Mouse (Mus musculus) liver, postnatal 0 days (tissue): ENCODE data around the gene Limch1. TPM values are rescaled to one million over a fixed set of nuclear protein-coding genes. Genes with fewer than 3 reads are reported as not detected.

Experiments
- ATAC-seq: fragments of 200-750 bp; cut with Nextera tagmentation; 2 replicates; pipeline ENCODE4 v1.8.0; 2017; ENCODE audit warnings: mild to moderate bottlenecking, moderate library complexity
- DNase-seq: peaks from one replicate; pipeline ENCODE4 v3.0.0-alpha.2; 2016
- H3K27ac ChIP-seq: fragments of 300-500 bp; sonication (generic); 2 replicates; pipeline ENCODE4 v1.5.1; 2014; ENCODE audit warnings: antibody characterized with exemption, moderate library complexity, mild to moderate bottlenecking, low read depth
- H3K27me3 ChIP-seq: fragments of 300-500 bp; sonication (generic); 2 replicates; pipeline ENCODE4 v1.6.1; 2014; ENCODE audit warnings: low read length, control low read depth, mixed read lengths; ENCODE audit not compliant: insufficient read depth
- H3K36me3 ChIP-seq: fragments of 300-500 bp; sonication (generic); replicated peaks from 2 replicates; pipeline ENCODE4 v1.6.1; 2014; ENCODE audit warnings: mild to moderate bottlenecking, control low read depth, low read length, moderate library complexity, mixed read lengths; ENCODE audit not compliant: insufficient read depth
- H3K4me1 ChIP-seq: fragments of 300-500 bp; sonication (generic); 2 replicates; pipeline ENCODE4 v1.6.1; 2014; ENCODE audit warnings: antibody characterized with exemption, mild to moderate bottlenecking, control low read depth; ENCODE audit not compliant: insufficient read depth
- H3K4me2 ChIP-seq: fragments of 300-500 bp; sonication (generic); 2 replicates; pipeline ENCODE4 v1.6.1; 2014; ENCODE audit warnings: low read depth, mild to moderate bottlenecking, low read length, moderate library complexity, mixed read lengths
- H3K4me3 ChIP-seq: fragments of 300-500 bp; sonication (generic); 2 replicates; pipeline ENCODE4 v1.5.1; 2014; ENCODE audit warnings: low read depth, low read length
- H3K9ac ChIP-seq: fragments of 300-500 bp; sonication (generic); replicated peaks from 2 replicates; pipeline ENCODE4 v1.6.1; 2014; ENCODE audit warnings: mild to moderate bottlenecking, moderate library complexity
- H3K9me3 ChIP-seq: fragments of 300-500 bp; sonication (generic); 2 replicates; pipeline ENCODE4 v1.6.1; 2016; ENCODE audit warnings: mild to moderate bottlenecking, control low read depth, low read length, mixed read lengths
- CTCF ChIP-seq: sonication (generic); IDR thresholded peaks from 2 replicates; pipeline ENCODE4 v1.5.1; 2016; ENCODE audit warnings: antibody characterized with exemption, low read depth
- EP300 ChIP-seq: IDR thresholded peaks from 2 replicates; pipeline ENCODE4 v1.6.1; 2016; ENCODE audit warnings: antibody characterized with exemption, low read depth, mild to moderate bottlenecking
- whole genome bisulfite sequencing: fragments of 180-500 bp; shearing (Covaris S2); extraction: QIAGEN DNeasy Blood & Tissue Kit; methylation state at CpG from one replicate; pipeline ENCODE4 v1.1.7; 2014; ENCODE audit not compliant: insufficient replicate concordance; 5-methylcytosine and 5-hydroxymethylcytosine counted together
- polyA plus RNA-seq: library from polyadenylated mRNA; unstranded; fragments of >200 nt; fragmentation: Nextera tagmentation; extraction: Ambion mirVana; gene quantifications from 2 replicates; pipeline ENCODE4 v1.2.1, GENCODE M21; 2015

Limch1 gene
- polyA plus RNA-seq, 1 experiment from 2014 or later = 1.6 TPM

- Histone ChIP-seq H3K9me3 (no peaks in the 10 kb centered on the region), H3K36me3 (no peaks in the 10 kb centered on the region), H3K27ac (no peak overlapping the region), H3K9ac (no peak overlapping the region), H3K4me2 (no peak overlapping the region), H3K4me3 (no peak overlapping the region), H3K27me3 (no peaks in the 10 kb centered on the region), H3K4me1 (no peaks in the 10 kb centered on the region)
- ATAC-seq (no peak), DNase-seq (no peak)
- no peak for TF ChIP-seq CTCF
- no peak for TF ChIP-seq EP300
- 74% methylated on average over 5 of the region's 5 CpGs for WGBS
Measured at GRCm38 (mm10) chr5:66769558-66769957, 23.9 kb downstream of the Limch1 start.

- Histone ChIP-seq H3K4me3 (no peak overlapping the region), H3K9me3 (no peaks in the 10 kb centered on the region), H3K27me3 (no peaks in the 10 kb centered on the region), H3K27ac (no peak overlapping the region), H3K4me2 (no peak overlapping the region), H3K36me3 (no peaks in the 10 kb centered on the region), H3K4me1 (no peaks in the 10 kb centered on the region), H3K9ac (no peak overlapping the region)
- DNase-seq = no peak
- TF ChIP-seq CTCF = no peak
- TF ChIP-seq EP300 = no peak
- ATAC-seq = no peak
- 56% methylated on average over 10 of the region's 10 CpGs for WGBS
Measured at GRCm38 (mm10) chr5:66777999-66778710, 32.5 kb downstream of the Limch1 start.

GRCm38 (mm10) chr5:66780371-66780770 lies 34.7 kb downstream of the Limch1 start:
- Histone ChIP-seq H3K9me3 (no peaks in the 10 kb centered on the region), H3K9ac (no peak overlapping the region), H3K27me3 (no peaks in the 10 kb centered on the region), H3K36me3 (no peaks in the 10 kb centered on the region), H3K4me3 (no peak overlapping the region), H3K4me2 (no peak overlapping the region), H3K27ac (no peak overlapping the region), H3K4me1 (no peaks in the 10 kb centered on the region)
- DNase-seq = no peak
- WGBS = 77% methylated on average over 4 of the region's 4 CpGs
- no peak for ATAC-seq
- TF ChIP-seq EP300 (no peak), CTCF (no peak)

GRCm38 (mm10) chr5:66781507-66781906 lies 35.9 kb downstream of the Limch1 start:
- Histone ChIP-seq H3K9ac (no peak overlapping the region), H3K4me3 (no peak overlapping the region), H3K4me2 (no peak overlapping the region), H3K9me3 (no peaks in the 10 kb centered on the region), H3K27me3 (no peaks in the 10 kb centered on the region), H3K27ac (no peak overlapping the region), H3K36me3 (no peaks in the 10 kb centered on the region), H3K4me1 (no peaks in the 10 kb centered on the region)
- WGBS = 78% methylated on average over 1 of the region's 1 CpGs
- no peak for DNase-seq
- TF ChIP-seq EP300 (no peak), CTCF (no peak)
- no peak for ATAC-seq

- TF ChIP-seq CTCF = no peak
- no peak for TF ChIP-seq EP300
- no peaks in the 10 kb centered on the region for H3K36me3 ChIP-seq
- H3K27me3 ChIP-seq = no peaks in the 10 kb centered on the region
- no peak for DNase-seq
- 82% methylated on average over 2 of the region's 2 CpGs for WGBS
- H3K4me1 ChIP-seq = no peaks in the 10 kb centered on the region
- no peaks in the 10 kb centered on the region for H3K9me3 ChIP-seq
- H3K4me2 ChIP-seq = no peak overlapping the region
- H3K4me3 ChIP-seq = no peak overlapping the region
- H3K27ac ChIP-seq = no peak overlapping the region
- no peak for ATAC-seq
- H3K9ac ChIP-seq = no peak overlapping the region
Measured at GRCm38 (mm10) chr5:66782851-66783250, 37.2 kb downstream of the Limch1 start.

- Histone ChIP-seq H3K4me1 (no peaks in the 10 kb centered on the region), H3K9me3 (no peaks in the 10 kb centered on the region), H3K36me3 (no peaks in the 10 kb centered on the region), H3K4me2 (no peak overlapping the region), H3K4me3 (no peak overlapping the region), H3K27me3 (no peaks in the 10 kb centered on the region), H3K9ac (no peak overlapping the region), H3K27ac (no peak overlapping the region)
- no peak for DNase-seq
- WGBS = 70% methylated on average over 9 of the region's 9 CpGs
- no peak for ATAC-seq
- TF ChIP-seq CTCF = no peak
- no peak for TF ChIP-seq EP300
Measured at GRCm38 (mm10) chr5:66784624-66785361, 39.2 kb downstream of the Limch1 start.
